Mouse (Mus musculus): Measurements from ENCODE around the gene Unc93b1. TPM values are rescaled to one million over a fixed set of nuclear protein-coding genes. Genes with fewer than 3 reads are reported as not detected.

Gene Unc93b1
- 10 to 100 TPM; 19.7 to 24.5 TPM for total RNA-seq (2021)

- DNase-seq: peak; percentile 69 to 77
- intact Hi-C loops (cut with DNase I): no loop called here
These were observed at the start of gene Unc93b1 for GRCm38 (mm10) chr19:3935032-3935895. TSS of gene Unc93b1 (plus strand) at chr19:3935186.

GRCm38 (mm10) chr19:3889096-3889495 lies 45.9 kb upstream of the Unc93b1 start:
- DNase-seq: no peak
- intact Hi-C loops (cut with DNase I): no loop called here

GRCm38 (mm10) chr19:3890181-3890580 lies 44.8 kb upstream of the Unc93b1 start:
- no peak for DNase-seq
- intact Hi-C loops (cut with DNase I): loop anchor here (5.0 kb wide), 1 partner anchor 92 kb away; no protein-coding TSS in a partner anchor

- intact Hi-C loops (cut with DNase I): loop anchor here (5.0 kb wide), 1 partner anchor 89 kb away; no protein-coding TSS in a partner anchor
- no peak for DNase-seq
These were observed 41.4 kb upstream of the Unc93b1 start for GRCm38 (mm10) chr19:3893545-3894116.

GRCm38 (mm10) chr19:3894294-3894693 lies 40.7 kb upstream of the Unc93b1 start:
- intact Hi-C loops (cut with DNase I): loop anchor here (5.0 kb wide), 1 partner anchor 88 kb away; no protein-coding TSS in a partner anchor
- no peak for DNase-seq

- intact Hi-C loops (cut with DNase I): no loop called here
- DNase-seq: no peak
These were observed 39.8 kb upstream of the Unc93b1 start for GRCm38 (mm10) chr19:3895171-3895631.

GRCm38 (mm10) chr19:3896208-3896607 lies 38.8 kb upstream of the Unc93b1 start:
- intact Hi-C loops (cut with DNase I): no loop called here
- no peak for DNase-seq

GRCm38 (mm10) chr19:3897557-3897956 lies 37.4 kb upstream of the Unc93b1 start:
- intact Hi-C loops (cut with DNase I): no loop called here
- no peak for DNase-seq

- intact Hi-C loops (cut with DNase I): no loop called here
These were observed 36.0 kb upstream of the Unc93b1 start for GRCm38 (mm10) chr19:3898952-3899351.

GRCm38 (mm10) chr19:3899618-3900017 lies 35.4 kb upstream of the Unc93b1 start:
- intact Hi-C loops (cut with DNase I): no loop called here
- no peak for DNase-seq

More at GRCm38 (mm10) chr19:3898952-3899351, 36.0 kb upstream of the Unc93b1 start:
- DNase-seq: no peak

GRCm38 (mm10) chr19:3902966-3903365 lies 32.0 kb upstream of the Unc93b1 start:
- DNase-seq: no peak
- intact Hi-C loops (cut with DNase I): no loop called here

GRCm38 (mm10) chr19:3903648-3904362 lies 31.2 kb upstream of the Unc93b1 start:
- DNase-seq: no peak
- intact Hi-C loops (cut with DNase I): no loop called here

- intact Hi-C loops (cut with DNase I): no loop called here
- no peak for DNase-seq
These were observed 30.7 kb upstream of the Unc93b1 start for GRCm38 (mm10) chr19:3904363-3904675.

GRCm38 (mm10) chr19:3905261-3905969 lies 29.6 kb upstream of the Unc93b1 start:
- intact Hi-C loops (cut with DNase I): no loop called here
- peak; percentile 54 to 61 for DNase-seq

GRCm38 (mm10) chr19:3906326-3906725 lies 28.7 kb upstream of the Unc93b1 start:
- intact Hi-C loops (cut with DNase I): no loop called here
- no peak for DNase-seq

- intact Hi-C loops (cut with DNase I): no loop called here
- peak; percentile 84 to 87 for DNase-seq
These were observed 27.9 kb upstream of the Unc93b1 start, which contains the start of gene Tcirg1 for GRCm38 (mm10) chr19:3906795-3907786. TSS of gene Tcirg1 (minus strand) at chr19:3907133.

GRCm38 (mm10) chr19:3907876-3908660 lies 26.9 kb upstream of the Unc93b1 start:
- DNase-seq: no peak
- intact Hi-C loops (cut with DNase I): no loop called here

- no peak for DNase-seq
- intact Hi-C loops (cut with DNase I): no loop called here
These were observed 24.8 kb upstream of the Unc93b1 start for GRCm38 (mm10) chr19:3910206-3910605.

Measured in heart, postnatal 10 days (tissue).